Mouse (Mus musculus) CD4-positive, CD25-positive, alpha-beta regulatory T cell, adult 2 months (primary cell): ENCODE measurements around the gene Myh7.
A peak's percentile ranks its signal among the peaks of the same experiment; 100 is the strongest.

Experiments used
- DNase-seq: peaks from one replicate; pipeline ENCODE4 v3.0.0-alpha.2; 2012; ENCODE audit warnings: low read depth, low spot score

Gene Myh7

GRCm38 (mm10) chr14:54942479-54942878 is 51.9 kb downstream of the Myh7 start:
- DNase-seq: no peak

GRCm38 (mm10) chr14:54941024-54941978 is 53.1 kb downstream of the Myh7 start:
- DNase-seq: no peak

DNA sequence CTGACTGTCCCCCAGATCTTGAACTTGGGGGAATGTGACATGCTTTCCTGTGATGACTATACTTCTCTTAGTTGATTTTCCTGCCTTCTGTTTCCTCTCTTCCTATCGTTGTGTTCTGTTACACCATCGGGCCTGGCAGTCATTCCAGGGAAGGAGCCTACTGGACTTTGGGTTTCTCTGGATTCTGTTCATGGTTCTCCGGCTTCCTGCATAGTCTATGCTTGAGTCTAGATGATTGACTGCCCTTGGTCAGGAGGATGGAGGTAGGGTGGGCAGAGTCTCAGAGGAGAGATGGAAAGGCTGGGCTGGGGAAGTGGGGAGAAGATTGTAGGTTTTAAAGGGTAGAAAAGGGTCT is 54.3 kb downstream of the Myh7 start:
- DNase-seq: no peak

- peak; percentile 79 for DNase-seq
Observed at GRCm38 (mm10) chr14:54939434-54940175, 54.8 kb downstream of the Myh7 start.

DNA sequence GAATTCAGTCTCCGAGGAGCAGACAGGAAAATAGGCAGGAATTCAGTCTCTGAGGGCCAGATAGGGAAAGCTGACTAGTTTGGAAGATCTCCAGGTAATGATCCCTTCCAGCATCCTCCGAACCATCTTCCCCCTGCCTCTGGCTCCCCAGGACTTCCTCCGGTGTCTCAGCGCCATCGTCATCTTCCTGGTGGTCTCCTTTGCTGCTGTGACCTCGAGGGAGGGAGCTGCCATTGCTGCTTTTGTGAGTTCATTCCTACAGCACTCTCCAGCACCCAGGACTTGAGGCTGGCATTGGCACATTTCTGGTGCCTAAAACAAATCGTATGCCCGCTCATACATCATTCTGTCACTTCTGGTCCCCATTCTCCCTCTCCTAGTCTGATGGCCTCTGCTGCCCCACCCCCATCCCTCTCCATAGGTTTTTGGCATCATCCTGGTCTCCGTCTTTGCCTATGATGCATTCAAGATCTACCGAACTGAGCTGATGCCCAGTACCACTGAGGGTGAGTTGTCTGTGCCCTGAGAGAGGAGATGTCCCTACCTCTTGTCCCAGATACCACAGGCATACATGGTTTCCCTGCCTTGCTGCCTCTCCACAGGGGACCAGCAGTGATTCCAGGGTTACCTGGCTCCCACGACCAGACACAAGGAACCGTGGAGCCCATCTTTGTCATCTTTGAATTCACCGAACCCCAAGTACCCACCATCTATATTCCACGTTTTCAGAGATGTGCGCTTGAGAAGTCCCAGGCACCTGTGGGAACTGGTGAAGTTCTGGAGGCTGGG is 55.8 kb downstream of the Myh7 start:
- DNase-seq: no peak

DNA sequence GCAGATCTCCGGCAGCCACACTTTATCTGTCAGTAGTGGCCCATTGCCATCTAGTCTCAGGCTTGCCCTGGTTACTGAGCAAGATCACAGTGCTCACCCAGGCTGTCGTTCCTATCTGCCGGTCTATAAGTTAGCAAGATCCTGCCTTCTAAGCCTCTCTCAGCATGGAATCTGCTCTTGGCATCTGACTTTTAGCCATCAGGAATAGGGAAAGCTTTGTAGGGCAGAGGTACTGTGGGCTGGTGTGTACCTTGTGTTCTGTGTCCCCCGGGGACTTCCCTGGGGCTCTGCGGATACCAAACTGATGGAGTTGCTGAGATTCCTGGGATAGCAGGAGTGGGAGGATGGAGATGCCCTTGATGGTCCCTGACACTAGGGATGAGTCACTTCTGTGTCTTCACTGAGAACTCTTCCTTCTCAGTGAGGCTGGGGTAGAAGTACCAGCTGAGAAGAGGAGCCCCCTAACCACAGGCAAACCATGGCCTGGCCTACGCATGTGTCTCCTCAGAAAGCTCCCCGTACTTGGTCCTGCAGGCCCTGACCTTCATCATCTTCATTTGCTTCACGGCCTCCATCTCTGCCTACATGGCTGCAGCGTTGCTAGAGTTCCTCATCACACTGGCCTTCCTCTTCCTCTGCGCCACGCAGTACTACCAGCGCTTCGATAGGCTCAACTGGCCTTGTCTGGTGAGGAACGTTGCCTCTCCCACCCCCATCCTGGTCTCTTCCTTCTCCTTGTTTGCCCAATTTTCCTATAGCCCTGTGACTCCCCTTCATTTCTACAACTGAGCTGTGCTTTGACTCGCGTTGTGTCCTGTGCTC is 56.9 kb downstream of the Myh7 start:
- DNase-seq: no peak

DNA sequence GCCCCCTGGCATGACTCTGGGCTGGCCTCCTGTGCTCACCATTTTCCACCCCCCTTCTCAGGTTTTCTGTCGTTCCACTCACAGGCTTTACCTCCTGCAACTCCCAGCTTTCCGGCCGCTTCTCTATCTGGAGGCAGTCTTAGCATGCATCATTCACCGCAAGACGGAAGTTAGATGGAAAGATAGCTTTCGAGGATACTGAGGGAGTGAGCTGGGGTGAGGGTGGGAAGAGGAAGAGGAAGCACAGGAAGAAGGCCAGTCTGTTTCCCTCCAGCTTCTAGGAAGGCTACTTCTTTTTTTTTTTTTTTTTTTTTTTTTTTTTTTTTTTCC is 57.6 kb downstream of the Myh7 start:
- no peak for DNase-seq

- DNase-seq: no peak
Observed at GRCm38 (mm10) chr14:54935904-54936830, 58.3 kb downstream of the Myh7 start, which contains the start of gene Cmtm5. TSS of gene Cmtm5 (plus strand) at chr14:54936261.

DNA sequence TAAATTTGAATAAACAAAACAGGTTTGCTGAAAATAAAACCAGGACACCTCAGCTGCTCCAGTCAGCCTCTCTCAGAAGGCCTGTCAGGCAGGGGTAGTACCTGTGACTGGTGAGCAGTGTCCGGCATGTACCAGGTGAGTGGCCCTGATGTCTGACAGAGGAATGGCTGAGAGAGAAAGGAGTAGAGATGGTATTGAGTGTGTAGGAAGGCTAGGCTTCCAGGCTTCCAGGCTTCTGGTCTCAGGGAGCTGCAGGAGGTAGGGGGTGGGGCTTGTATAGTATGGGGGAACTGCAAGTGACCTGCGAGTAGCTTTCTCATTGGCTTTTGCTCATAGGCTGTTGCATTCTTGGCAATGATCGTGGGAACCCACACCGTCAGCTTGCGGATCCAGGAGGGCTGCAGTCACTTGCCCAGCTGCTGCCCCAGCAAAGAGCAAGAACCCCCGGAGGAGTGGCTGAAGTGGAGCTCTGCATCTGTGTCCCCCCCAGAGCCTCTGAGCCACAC is 61.7 kb downstream of the Myh7 start, which contains the start of gene Il25:
TSS of gene Il25 (plus strand) at position 51 of the 506 bp plus-strand sequence.
- DNase-seq: no peak

DNA sequence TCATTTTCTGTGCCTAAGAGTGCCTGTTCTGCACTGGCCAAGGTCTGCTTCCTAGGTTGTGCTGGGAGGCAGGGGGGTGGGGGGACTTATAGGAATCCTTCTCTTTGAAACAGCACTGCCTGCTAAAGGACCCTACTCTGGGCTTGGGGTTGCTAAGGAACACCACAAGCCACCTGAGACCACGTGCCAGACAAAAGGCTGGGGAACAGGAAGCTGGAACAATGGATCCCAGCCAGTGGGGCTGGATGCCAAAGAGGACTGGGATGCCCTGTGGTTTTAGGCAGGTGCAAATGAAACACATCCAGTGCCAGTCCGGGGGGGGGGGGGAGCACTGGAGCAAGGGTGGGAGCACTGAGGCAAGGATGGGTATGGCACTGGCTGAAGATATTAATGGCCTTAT is 64.0 kb downstream of the Myh7 start:
- no peak for DNase-seq

DNA sequence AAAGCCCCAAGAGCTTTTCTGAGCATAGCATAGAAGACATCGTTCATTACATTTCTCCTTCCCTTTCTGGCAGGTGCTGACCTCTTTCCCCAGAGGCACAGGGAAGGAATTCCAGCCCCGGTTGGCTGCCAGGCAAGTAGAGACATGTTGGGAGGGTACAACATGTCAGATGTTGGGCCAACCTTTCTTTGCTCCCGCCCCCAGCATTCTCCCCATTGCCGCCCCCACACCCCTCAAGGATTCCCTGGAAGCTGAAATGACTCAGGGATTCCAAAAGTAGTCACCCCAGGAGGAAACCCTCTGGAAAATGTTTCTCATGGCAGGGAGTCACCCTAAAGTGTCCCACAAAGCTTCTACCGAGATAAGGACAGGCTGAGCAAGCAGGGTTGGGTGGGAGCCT is 64.6 kb downstream of the Myh7 start:
- DNase-seq: no peak

DNA sequence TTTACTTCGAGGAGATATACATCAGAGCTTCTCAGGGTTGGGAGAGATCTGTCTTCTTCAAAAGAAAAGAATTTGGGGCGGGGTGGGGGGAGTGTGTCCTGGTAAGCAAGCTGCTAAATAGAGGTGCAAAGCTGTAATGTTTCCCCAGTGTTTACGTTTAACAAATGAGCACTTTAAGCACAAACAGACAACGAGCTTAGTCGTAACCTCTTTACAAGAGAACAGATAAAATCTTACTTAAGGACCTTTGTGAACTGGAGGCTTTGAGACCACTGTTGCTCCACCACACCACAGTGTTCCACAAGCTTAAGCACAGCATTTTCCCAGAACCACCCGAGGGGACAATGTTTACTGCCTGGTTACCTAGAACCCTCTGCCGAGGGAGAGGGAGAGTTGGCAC is 67.1 kb downstream of the Myh7 start:
- DNase-seq: no peak

DNA sequence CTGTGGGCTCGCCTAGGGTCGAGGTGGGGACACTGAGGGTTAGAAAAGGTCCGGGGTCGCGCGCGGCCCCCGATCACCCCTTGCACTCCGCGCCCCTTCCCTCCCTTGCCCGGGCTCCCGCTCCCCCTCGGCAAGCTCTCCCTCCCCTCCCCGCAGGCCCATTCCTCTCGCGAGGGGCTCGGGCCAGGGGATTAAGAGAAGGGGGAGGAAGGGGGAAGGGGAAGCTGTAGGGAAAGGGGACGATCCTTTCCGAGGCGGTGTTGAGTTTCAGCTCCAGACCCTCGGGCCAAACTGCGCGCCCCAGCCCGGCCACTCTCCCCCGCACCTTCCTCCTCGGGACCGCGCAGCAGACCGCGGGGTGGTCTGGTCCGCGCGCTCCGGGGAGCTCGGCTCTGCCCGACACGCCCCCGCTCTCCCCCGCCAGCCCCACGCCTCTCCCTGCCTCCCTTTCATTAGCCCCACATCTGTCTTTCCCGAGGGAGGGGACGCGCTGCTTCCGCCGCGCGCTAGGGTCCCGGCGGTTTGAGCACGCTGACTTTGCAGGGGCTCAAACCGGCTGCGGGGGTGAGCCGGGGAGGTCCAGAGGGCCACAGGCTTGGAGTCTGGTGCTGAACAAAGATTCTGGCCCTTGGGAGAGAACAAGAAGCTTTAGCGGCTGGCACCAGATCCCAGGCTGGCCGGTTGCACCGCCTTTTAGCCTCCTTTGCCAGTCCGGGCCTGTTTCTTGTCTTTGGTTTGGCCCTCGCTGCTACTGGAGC is 67.8 kb downstream of the Myh7 start:
- no peak for DNase-seq

DNA sequence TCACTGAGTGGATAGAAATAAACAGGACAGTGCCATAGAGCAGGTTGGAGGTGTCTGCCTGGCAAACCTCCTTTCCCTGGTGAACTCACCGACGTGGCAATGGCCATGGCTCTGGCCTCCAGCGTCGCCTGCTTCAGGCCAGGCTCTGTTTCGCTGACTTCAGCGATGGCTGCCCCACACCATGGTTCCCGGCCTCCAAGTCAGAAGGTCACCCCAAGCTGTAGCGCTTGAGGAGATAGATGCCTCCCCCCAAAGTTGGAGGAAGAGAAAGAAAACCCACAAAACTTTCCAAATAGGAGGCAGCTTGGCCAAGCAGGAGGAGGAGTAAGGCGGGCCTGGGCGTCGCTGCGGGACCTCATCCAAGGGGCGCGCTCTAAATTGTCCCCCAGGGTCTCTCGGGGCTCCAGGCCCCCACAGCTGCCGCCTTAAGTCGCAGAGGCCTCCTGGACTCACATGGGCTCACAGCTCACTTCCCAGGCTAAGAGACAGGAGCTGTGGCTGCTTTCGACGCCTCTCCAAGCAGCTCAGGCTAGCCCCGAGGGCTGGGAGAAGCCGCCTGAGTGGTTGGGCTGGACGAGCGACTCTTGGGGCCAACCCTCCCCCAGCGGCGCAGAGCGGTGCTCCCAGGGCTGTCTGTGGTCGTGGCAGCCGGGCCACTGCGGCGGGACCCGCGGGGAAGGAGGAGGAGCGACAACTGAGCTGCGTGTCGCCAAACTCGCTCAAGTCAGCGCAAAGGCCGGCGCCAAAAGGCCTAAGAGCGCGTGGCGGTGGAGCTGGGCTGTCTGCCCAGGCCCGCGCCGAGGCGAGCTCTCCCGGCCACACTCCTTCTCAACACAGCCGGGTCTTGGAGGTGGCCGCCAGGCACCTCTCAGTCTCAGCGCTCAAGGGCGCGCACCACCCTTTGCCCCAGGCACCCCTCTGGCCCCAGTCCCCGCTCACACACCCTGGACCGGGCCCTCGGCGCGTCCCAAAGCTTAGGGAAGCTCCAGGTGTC is 68.8 kb downstream of the Myh7 start, which contains the start of gene Efs:
TSS of gene Efs (minus strand) at position 778 of the 994 bp plus-strand sequence.
- DNase-seq: no peak

GRCm38 (mm10) chr14:54924641-54925348 is 69.6 kb downstream of the Myh7 start:
- DNase-seq: no peak
